ENCODE assay signal across 9 mouse cellular contexts in genomic region chr17:45886420-45887049, GRCm38 (mm10).
A peak's percentile ranks its signal among the peaks of the same experiment; 100 is the strongest.
DNase-seq lines count a peak whose midpoint lies in the region; ATAC-seq and TF ChIP-seq lines count a peak whose summit lies in the region.
"Had no signal": no experiment of that assay in that cellular context is flagged by ENCODE, and none has a peak within 500 bp of the region (broad histone marks: within the 10 kb centered on the region; RNA-seq: fewer than 3 reads in every experiment).

No protein-coding gene starts in this region.

- 0 out of 2 replicates have a peak overlapping the region, but pooled peaks have one; percentile 5 for H3K9ac ChIP-seq in hindbrain, embryonic 12.5 days
- H3K9ac ChIP-seq in hindbrain, postnatal 0 days (replicated peaks; ENCODE audit: low read length), result no peak overlapping the region
- H3K9ac ChIP-seq in heart, embryonic 16.5 days (ENCODE audit: low read length), result peak overlapping the region; percentile 48; the same call in 1 of the 2 replicates
- peak overlapping the region; percentile 9 for H3K9ac ChIP-seq in limb, embryonic 11.5 days (ENCODE audit: low read length)
- H3K9ac ChIP-seq in midbrain, embryonic 13.5 days (replicated peaks), result no peak overlapping the region

- H3K4me2 ChIP-seq in hindbrain, embryonic 12.5 days (replicated peaks), result peak overlapping the region; percentile 15
- H3K4me2 ChIP-seq in hindbrain, postnatal 0 days (ENCODE audit: low read depth, low read length), result no peak overlapping the region
- H3K4me2 ChIP-seq in heart, embryonic 16.5 days (ENCODE audit: low read depth, low read length), result peak overlapping the region; percentile 8
- H3K4me2 ChIP-seq in limb, embryonic 11.5 days (ENCODE audit: low read depth, severe bottlenecking), result peak overlapping the region; percentile 29; the same call in 1 of the 2 replicates
- H3K4me2 ChIP-seq in midbrain, embryonic 13.5 days (replicated peaks), result peak overlapping the region; percentile 6; the same call in 1 of the 2 replicates

- peaks cover 11% of the 10 kb centered on the region; the same call in 1 of the 2 replicates for H3K27me3 ChIP-seq in hindbrain, embryonic 12.5 days
- no peaks in the 10 kb centered on the region for H3K27me3 ChIP-seq in hindbrain, postnatal 0 days (ENCODE audit: insufficient read depth, low read length)
- H3K27me3 ChIP-seq in heart, embryonic 16.5 days (ENCODE audit: control insufficient read depth, insufficient read depth, low read length), result peaks cover 13% of the 10 kb centered on the region
- no peaks in the 10 kb centered on the region for H3K27me3 ChIP-seq in limb, embryonic 11.5 days (ENCODE audit: control insufficient read depth, insufficient read depth, low read length)
- H3K27me3 ChIP-seq in midbrain, embryonic 13.5 days, result peaks cover 17% of the 10 kb centered on the region

- TF ChIP-seq CTCF in hindbrain, postnatal 0 days (IDR thresholded peaks at IDR 0.05; ENCODE audit: low read depth), result no peak
- TF ChIP-seq CTCF in layer of hippocampus, adult 2 months (conservative IDR thresholded peaks at IDR 0.05), result no peak

- no peak overlapping the region for H3K27ac ChIP-seq in hindbrain, embryonic 12.5 days
- no peak overlapping the region for H3K27ac ChIP-seq in hindbrain, postnatal 0 days
- H3K27ac ChIP-seq in heart, embryonic 16.5 days (ENCODE audit: low read length), result peak overlapping the region; percentile 47
- peak overlapping the region; percentile 37; the same call in 1 of the 2 replicates for H3K27ac ChIP-seq in limb, embryonic 11.5 days (replicated peaks; ENCODE audit: low read depth, low read length)
- H3K27ac ChIP-seq in midbrain, embryonic 13.5 days, result no peak overlapping the region
- no peak overlapping the region for H3K27ac ChIP-seq in layer of hippocampus, adult 2 months

- H3K4me3 ChIP-seq in hindbrain, embryonic 12.5 days, result no peak overlapping the region
- H3K4me3 ChIP-seq in hindbrain, postnatal 0 days (ENCODE audit: low read length), result no peak overlapping the region
- no peak overlapping the region for H3K4me3 ChIP-seq in heart, embryonic 16.5 days (ENCODE audit: low read length)
- no peak overlapping the region for H3K4me3 ChIP-seq in limb, embryonic 11.5 days (ENCODE audit: low read depth, low read length)
- no peak overlapping the region for H3K4me3 ChIP-seq in midbrain, embryonic 13.5 days (replicated peaks)
- H3K4me3 ChIP-seq in layer of hippocampus, adult 2 months, result no peak overlapping the region

- no peak for DNase-seq in hindbrain, postnatal 0 days (ENCODE audit: low spot score)
- peak; percentile 82 for DNase-seq in limb, embryonic 11.5 days (ENCODE audit: low spot score)
- no peak for DNase-seq in layer of hippocampus, adult 2 months (ENCODE audit: low spot score in 2 of 2)
- no peak for DNase-seq in thymus, postnatal 36 days
- no peak for DNase-seq in testis, postnatal 14 days (ENCODE audit: low spot score)

- WGBS in hindbrain, embryonic 12.5 days, result 3% methylated on average over 17 of the region's 17 CpGs
- WGBS in hindbrain, postnatal 0 days, result 10% methylated on average over 17 of the region's 17 CpGs
- 4% methylated on average over 17 of the region's 17 CpGs for WGBS in heart, embryonic 16.5 days
- WGBS in limb, embryonic 11.5 days, result 2% methylated on average over 17 of the region's 17 CpGs
- 6% methylated on average over 17 of the region's 17 CpGs for WGBS in midbrain, embryonic 13.5 days

- no peak for ATAC-seq in hindbrain, embryonic 12.5 days (ENCODE audit: low FRiP score)
- no peak for ATAC-seq in hindbrain, postnatal 0 days
- ATAC-seq in heart, embryonic 16.5 days (replicated peaks; ENCODE audit: extremely low read depth, insufficient read depth, low FRiP score), result peak; percentile 80
- ATAC-seq in limb, embryonic 11.5 days (ENCODE audit: insufficient number of reproducible peaks, low FRiP score, low TSS enrichment, low read depth), result peak; percentile 64
- no peak for ATAC-seq in midbrain, embryonic 13.5 days

- peaks cover 14% of the 10 kb centered on the region for H3K4me1 ChIP-seq in hindbrain, embryonic 12.5 days
- no peaks in the 10 kb centered on the region for H3K4me1 ChIP-seq in hindbrain, postnatal 0 days (ENCODE audit: insufficient read depth, low read length)
- peaks cover 20% of the 10 kb centered on the region for H3K4me1 ChIP-seq in heart, embryonic 16.5 days (ENCODE audit: control insufficient read depth, insufficient read depth, low read length)
- H3K4me1 ChIP-seq in limb, embryonic 11.5 days (ENCODE audit: control insufficient read depth, insufficient read depth, low read length), result peaks cover 34% of the 10 kb centered on the region
- peaks cover 11% of the 10 kb centered on the region for H3K4me1 ChIP-seq in midbrain, embryonic 13.5 days (replicated peaks)

- no peaks in the 10 kb centered on the region for H3K9me3 ChIP-seq in hindbrain, embryonic 12.5 days (replicated peaks)
- no peaks in the 10 kb centered on the region for H3K9me3 ChIP-seq in hindbrain, postnatal 0 days (ENCODE audit: low read length)
- H3K9me3 ChIP-seq in heart, embryonic 16.5 days (replicated peaks; ENCODE audit: control insufficient read depth, low read length), result no peaks in the 10 kb centered on the region
- H3K9me3 ChIP-seq in limb, embryonic 11.5 days (ENCODE audit: control insufficient read depth, low read length), result no peaks in the 10 kb centered on the region
- no peaks in the 10 kb centered on the region for H3K9me3 ChIP-seq in midbrain, embryonic 13.5 days
- H3K9me3 ChIP-seq: G1E had no signal

- H3K36me3 ChIP-seq in hindbrain, embryonic 12.5 days, result no peaks in the 10 kb centered on the region
- H3K36me3 ChIP-seq in hindbrain, postnatal 0 days (ENCODE audit: insufficient read depth, low read length), result no peaks in the 10 kb centered on the region
- H3K36me3 ChIP-seq in heart, embryonic 16.5 days (ENCODE audit: control insufficient read depth, insufficient read depth), result no peaks in the 10 kb centered on the region
- no peaks in the 10 kb centered on the region for H3K36me3 ChIP-seq in limb, embryonic 11.5 days (ENCODE audit: control insufficient read depth, insufficient read depth, low read length)
- H3K36me3 ChIP-seq in midbrain, embryonic 13.5 days, result no peaks in the 10 kb centered on the region
- H3K36me3 ChIP-seq: G1E had no signal

Comparison
In these comparisons a context has a peak if more than half of its experiments do, and no peak if none do; other contexts are left out.
1. H3K9ac ChIP-seq: peak in hindbrain, embryonic 12.5 days (single experiment), heart, embryonic 16.5 days (single experiment) and limb, embryonic 11.5 days (single experiment); none in hindbrain, postnatal 0 days (single experiment) and midbrain, embryonic 13.5 days (single experiment).
2. ATAC-seq: peak in heart, embryonic 16.5 days (single experiment) and limb, embryonic 11.5 days (single experiment); none in hindbrain, embryonic 12.5 days (single experiment), hindbrain, postnatal 0 days (single experiment) and midbrain, embryonic 13.5 days (single experiment).
3. H3K27ac ChIP-seq: peak in heart, embryonic 16.5 days (single experiment) and limb, embryonic 11.5 days (single experiment); none in hindbrain, embryonic 12.5 days (single experiment), hindbrain, postnatal 0 days (single experiment), midbrain, embryonic 13.5 days (single experiment) and layer of hippocampus, adult 2 months (single experiment).